ENCODE assay signal across 8 mouse cellular contexts in the genomic region with DNA sequence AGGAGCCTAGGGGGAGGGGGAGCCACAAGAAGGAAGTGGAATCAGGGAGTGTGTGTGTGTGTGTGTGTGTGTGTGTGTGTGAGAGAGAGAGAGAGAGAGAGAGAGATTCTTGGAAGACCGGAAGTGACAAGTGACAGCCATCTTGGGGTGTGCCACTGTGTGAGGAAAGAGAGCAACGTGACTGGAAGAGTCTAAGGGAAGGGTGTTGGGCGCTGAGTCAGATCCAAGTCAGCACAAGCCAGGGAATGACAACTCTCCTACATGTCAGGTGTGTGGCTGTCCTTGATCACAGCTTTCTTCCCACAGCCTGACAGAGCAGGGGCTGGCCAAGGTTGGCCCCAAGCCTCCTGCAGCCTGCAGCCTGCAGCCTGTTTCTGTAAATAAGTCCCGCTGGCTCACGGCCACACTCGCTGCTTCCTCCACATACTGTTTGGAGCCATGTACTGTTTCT. TPM values are rescaled to one million over a fixed set of nuclear protein-coding genes. Genes with fewer than 3 reads are reported as not detected.
A peak's percentile ranks its signal among the peaks of the same experiment; 100 is the strongest.
DNase-seq lines count a peak whose midpoint lies in the region; ATAC-seq and TF ChIP-seq lines count a peak whose summit lies in the region.

No protein-coding gene starts in this region.

- H3K4me1 ChIP-seq in kidney, embryonic 15.5 days: peaks cover 64% of the 10 kb centered on the region
- H3K4me1 ChIP-seq in kidney, embryonic 14.5 days (ENCODE audit: control insufficient read depth, insufficient read depth, low read length): peaks cover 24% of the 10 kb centered on the region
- peaks cover 19% of the 10 kb centered on the region for H3K4me1 ChIP-seq in bone marrow, adult 2 months (ENCODE audit: control insufficient read depth, insufficient read depth, low read length)
- H3K4me1 ChIP-seq in forebrain, embryonic 14.5 days (ENCODE audit: control insufficient read depth, insufficient read depth, low read length): 0 out of 2 replicates have a peak, but pooled peaks cover 6% of the 10 kb centered on the region
- peaks cover 26% of the 10 kb centered on the region for H3K4me1 ChIP-seq in hindbrain, embryonic 14.5 days (replicated peaks; ENCODE audit: control insufficient read depth, insufficient read depth, low read length)

- ATAC-seq in kidney, embryonic 15.5 days (replicated peaks; ENCODE audit: low FRiP score): no peak
- no peak for ATAC-seq in kidney, embryonic 14.5 days (ENCODE audit: low FRiP score, low TSS enrichment)
- no peak for ATAC-seq in forebrain, embryonic 14.5 days
- no peak for ATAC-seq in hindbrain, embryonic 14.5 days (ENCODE audit: low FRiP score)

- WGBS in kidney, embryonic 15.5 days: 54% methylated on average over 6 of the region's 6 CpGs
- 73% methylated on average over 6 of the region's 6 CpGs for WGBS in kidney, embryonic 14.5 days
- 31% methylated on average over 6 of the region's 6 CpGs for WGBS in bone marrow, adult 2 months
- WGBS in forebrain, embryonic 14.5 days: 56% methylated on average over 6 of the region's 6 CpGs
- WGBS in hindbrain, embryonic 14.5 days: 69% methylated on average over 6 of the region's 6 CpGs

- 0 out of 2 replicates have a peak, but pooled peaks have one; percentile 11 for TF ChIP-seq POLR2A in bone marrow, adult 2 months (IDR thresholded peaks at IDR 0.05; ENCODE audit: borderline replicate concordance, control insufficient read depth, low read depth, low read length)

- peak overlapping the region; percentile 81 for H3K27ac ChIP-seq in kidney, embryonic 15.5 days
- H3K27ac ChIP-seq in kidney, embryonic 14.5 days (ENCODE audit: low read depth, low read length): no peak overlapping the region
- H3K27ac ChIP-seq in bone marrow, adult 2 months (ENCODE audit: control insufficient read depth, insufficient read depth, low read depth, low read length, poor library complexity): peak overlapping the region; percentile 85
- H3K27ac ChIP-seq in forebrain, embryonic 14.5 days (ENCODE audit: low read depth, low read length): no peak overlapping the region
- H3K27ac ChIP-seq in hindbrain, embryonic 14.5 days: no peak overlapping the region

- H3K4me3 ChIP-seq in kidney, embryonic 15.5 days (replicated peaks): no peak overlapping the region
- H3K4me3 ChIP-seq in kidney, embryonic 14.5 days (ENCODE audit: low read length): no peak overlapping the region
- H3K4me3 ChIP-seq in bone marrow, adult 2 months (replicated peaks; ENCODE audit: control insufficient read depth, low read depth, low read length): no peak overlapping the region
- H3K4me3 ChIP-seq in forebrain, embryonic 14.5 days (ENCODE audit: low read depth, low read length): no peak overlapping the region
- H3K4me3 ChIP-seq in hindbrain, embryonic 14.5 days (replicated peaks; ENCODE audit: low read length): no peak overlapping the region

- H3K9ac ChIP-seq in kidney, embryonic 15.5 days: no peak overlapping the region
- H3K9ac ChIP-seq in kidney, embryonic 14.5 days (ENCODE audit: low read depth, low read length): no peak overlapping the region
- no peak overlapping the region for H3K9ac ChIP-seq in forebrain, embryonic 14.5 days (ENCODE audit: low read length)
- no peak overlapping the region for H3K9ac ChIP-seq in hindbrain, embryonic 14.5 days

- H3K4me2 ChIP-seq in kidney, embryonic 15.5 days: no peak overlapping the region
- H3K4me2 ChIP-seq in kidney, embryonic 14.5 days (replicated peaks; ENCODE audit: low read depth, low read length): no peak overlapping the region
- H3K4me2 ChIP-seq in forebrain, embryonic 14.5 days (ENCODE audit: low read length): no peak overlapping the region
- H3K4me2 ChIP-seq in hindbrain, embryonic 14.5 days (replicated peaks): no peak overlapping the region

- DNase-seq in induced T-regulatory cell, adult 2 months (ENCODE audit: low read depth): peak; percentile 40
- DNase-seq in lung, postnatal 36 days: peak; percentile 81
- DNase-seq in forebrain, embryonic 14.5 days (ENCODE audit: low spot score): no peak
- DNase-seq in yolk sac, embryonic 10.5 days (ENCODE audit: low spot score): no peak
- no peak for DNase-seq in hindbrain, embryonic 14.5 days (ENCODE audit: low spot score)

- H3K27me3 ChIP-seq in kidney, embryonic 15.5 days: peaks cover 13% of the 10 kb centered on the region
- H3K27me3 ChIP-seq in kidney, embryonic 14.5 days (ENCODE audit: control insufficient read depth, insufficient read depth, low read length): peaks cover 5% of the 10 kb centered on the region; the same call in 1 of the 2 replicates
- H3K27me3 ChIP-seq in forebrain, embryonic 14.5 days (replicated peaks; ENCODE audit: control insufficient read depth, insufficient read depth, low read length): peaks cover 9% of the 10 kb centered on the region; the same call in 1 of the 2 replicates
- 0 out of 2 replicates have a peak, but pooled peaks cover 10% of the 10 kb centered on the region for H3K27me3 ChIP-seq in hindbrain, embryonic 14.5 days (ENCODE audit: control insufficient read depth, insufficient read depth, low read length)

- peaks cover 13% of the 10 kb centered on the region for H3K36me3 ChIP-seq in kidney, embryonic 15.5 days
- H3K36me3 ChIP-seq in kidney, embryonic 14.5 days (ENCODE audit: control insufficient read depth, insufficient read depth, low read length): no peaks in the 10 kb centered on the region
- H3K36me3 ChIP-seq in forebrain, embryonic 14.5 days (ENCODE audit: control insufficient read depth, insufficient read depth, low read length): no peaks in the 10 kb centered on the region
- H3K36me3 ChIP-seq in hindbrain, embryonic 14.5 days (replicated peaks; ENCODE audit: control insufficient read depth, insufficient read depth): no peaks in the 10 kb centered on the region

- peaks cover under 1% of the 10 kb centered on the region; the same call in 1 of the 2 replicates for H3K9me3 ChIP-seq in kidney, embryonic 15.5 days (replicated peaks)
- H3K9me3 ChIP-seq in kidney, embryonic 14.5 days (ENCODE audit: control insufficient read depth, low read length): 0 out of 2 replicates have a peak, but pooled peaks cover 3% of the 10 kb centered on the region
- no peaks in the 10 kb centered on the region for H3K9me3 ChIP-seq in forebrain, embryonic 14.5 days (replicated peaks; ENCODE audit: control insufficient read depth, low read length)
- no peaks in the 10 kb centered on the region for H3K9me3 ChIP-seq in hindbrain, embryonic 14.5 days (ENCODE audit: control insufficient read depth, low read length)

- no peak for TF ChIP-seq CTCF in bone marrow, adult 2 months (IDR thresholded peaks at IDR 0.05; ENCODE audit: control insufficient read depth, insufficient read depth, low read length)

RNA-seq across cellular contexts. Expression of a gene that starts 13.1 kb away (rescaled TPM):
- 22.2 and 26.2 TPM in 2 replicates for polyA plus RNA-seq in kidney, embryonic 15.5 days (2015; fragmentation: Nextera tagmentation; extraction: Ambion mirVana)
- polyA plus RNA-seq in kidney, embryonic 14.5 days (2014; fragmentation: Nextera tagmentation; extraction: Ambion mirVana): 24.8 and 32.4 TPM in 2 replicates
- polyA plus RNA-seq in bone marrow, adult 2 months (2011; ENCODE audit: insufficient read depth, insufficient read length, low replicate concordance, missing spikeins): 33.4 and 65.4 TPM in 2 replicates
- polyA plus RNA-seq in forebrain, embryonic 14.5 days (2014; fragmentation: Nextera tagmentation; extraction: Ambion mirVana): 39.6 and 40.7 TPM in 2 replicates
- 41.9 and 43.5 TPM in 2 replicates for polyA plus RNA-seq in hindbrain, embryonic 14.5 days (2014; fragmentation: Nextera tagmentation; extraction: Ambion mirVana)

RNA-seq across cellular contexts. Expression of a gene that starts 19.0 kb away (rescaled TPM):
- 3.0 and 3.1 TPM in 2 replicates for polyA plus RNA-seq in kidney, embryonic 15.5 days (2015; fragmentation: Nextera tagmentation; extraction: Ambion mirVana)
- polyA plus RNA-seq in kidney, embryonic 14.5 days (2014; fragmentation: Nextera tagmentation; extraction: Ambion mirVana): 3.8 and 5.1 TPM in 2 replicates
- 53.9 and 75.5 TPM in 2 replicates for polyA plus RNA-seq in bone marrow, adult 2 months (2011; ENCODE audit: insufficient read depth, insufficient read length, low replicate concordance, missing spikeins)
- polyA plus RNA-seq in forebrain, embryonic 14.5 days (2014; fragmentation: Nextera tagmentation; extraction: Ambion mirVana): 0.61 and 0.83 TPM in 2 replicates
- 0.82 and 1.1 TPM in 2 replicates for polyA plus RNA-seq in hindbrain, embryonic 14.5 days (2014; fragmentation: Nextera tagmentation; extraction: Ambion mirVana)

RNA-seq across cellular contexts. Expression of a gene that starts 25.2 kb away (rescaled TPM):
- polyA plus RNA-seq in kidney, embryonic 15.5 days (2015; fragmentation: Nextera tagmentation; extraction: Ambion mirVana): 28.4 and 32.3 TPM in 2 replicates
- 33.6 and 36.5 TPM in 2 replicates for polyA plus RNA-seq in kidney, embryonic 14.5 days (2014; fragmentation: Nextera tagmentation; extraction: Ambion mirVana)
- 19.1 and 40.8 TPM in 2 replicates for polyA plus RNA-seq in bone marrow, adult 2 months (2011; ENCODE audit: insufficient read depth, insufficient read length, low replicate concordance, missing spikeins)
- 44.3 and 57.6 TPM in 2 replicates for polyA plus RNA-seq in forebrain, embryonic 14.5 days (2014; fragmentation: Nextera tagmentation; extraction: Ambion mirVana)
- 41.8 and 42.7 TPM in 2 replicates for polyA plus RNA-seq in hindbrain, embryonic 14.5 days (2014; fragmentation: Nextera tagmentation; extraction: Ambion mirVana)

RNA-seq across cellular contexts. Expression of a gene that starts 30.9 kb away (rescaled TPM):
- polyA plus RNA-seq in kidney, embryonic 15.5 days (2015; fragmentation: Nextera tagmentation; extraction: Ambion mirVana): 2.4 and 2.8 TPM in 2 replicates
- polyA plus RNA-seq in kidney, embryonic 14.5 days (2014; fragmentation: Nextera tagmentation; extraction: Ambion mirVana): 1.8 and 2.5 TPM in 2 replicates
- polyA plus RNA-seq in bone marrow, adult 2 months (2011; ENCODE audit: insufficient read depth, insufficient read length, low replicate concordance, missing spikeins): 2.9 TPM in 1 of 2 replicates, not detected in the other
- 11.1 and 16.4 TPM in 2 replicates for polyA plus RNA-seq in forebrain, embryonic 14.5 days (2014; fragmentation: Nextera tagmentation; extraction: Ambion mirVana)
- 54.1 and 64.8 TPM in 2 replicates for polyA plus RNA-seq in hindbrain, embryonic 14.5 days (2014; fragmentation: Nextera tagmentation; extraction: Ambion mirVana)

RNA-seq across cellular contexts. Expression of a gene that starts 46.9 kb away (rescaled TPM):
- polyA plus RNA-seq in kidney, embryonic 15.5 days (2015; fragmentation: Nextera tagmentation; extraction: Ambion mirVana): 81.2 and 87.5 TPM in 2 replicates
- 93.5 and 98.8 TPM in 2 replicates for polyA plus RNA-seq in kidney, embryonic 14.5 days (2014; fragmentation: Nextera tagmentation; extraction: Ambion mirVana)
- polyA plus RNA-seq in bone marrow, adult 2 months (2011; ENCODE audit: insufficient read depth, insufficient read length, low replicate concordance, missing spikeins): 21.7 and 39.8 TPM in 2 replicates
- 49.4 and 53.9 TPM in 2 replicates for polyA plus RNA-seq in forebrain, embryonic 14.5 days (2014; fragmentation: Nextera tagmentation; extraction: Ambion mirVana)
- 31.5 and 39.7 TPM in 2 replicates for polyA plus RNA-seq in hindbrain, embryonic 14.5 days (2014; fragmentation: Nextera tagmentation; extraction: Ambion mirVana)

Comparison
In these comparisons a context has a peak if more than half of its experiments do, and no peak if none do; other contexts are left out.
1. H3K27ac ChIP-seq: peak in kidney, embryonic 15.5 days (single experiment) and bone marrow, adult 2 months (single experiment); none in kidney, embryonic 14.5 days (single experiment), forebrain, embryonic 14.5 days (single experiment) and hindbrain, embryonic 14.5 days (single experiment).
2. DNase-seq: peak in induced T-regulatory cell, adult 2 months (single experiment) and lung, postnatal 36 days (single experiment); none in forebrain, embryonic 14.5 days (single experiment), yolk sac, embryonic 10.5 days (single experiment) and hindbrain, embryonic 14.5 days (single experiment).